ENCODE assay signal across 14 mouse cellular contexts in the genomic region with DNA sequence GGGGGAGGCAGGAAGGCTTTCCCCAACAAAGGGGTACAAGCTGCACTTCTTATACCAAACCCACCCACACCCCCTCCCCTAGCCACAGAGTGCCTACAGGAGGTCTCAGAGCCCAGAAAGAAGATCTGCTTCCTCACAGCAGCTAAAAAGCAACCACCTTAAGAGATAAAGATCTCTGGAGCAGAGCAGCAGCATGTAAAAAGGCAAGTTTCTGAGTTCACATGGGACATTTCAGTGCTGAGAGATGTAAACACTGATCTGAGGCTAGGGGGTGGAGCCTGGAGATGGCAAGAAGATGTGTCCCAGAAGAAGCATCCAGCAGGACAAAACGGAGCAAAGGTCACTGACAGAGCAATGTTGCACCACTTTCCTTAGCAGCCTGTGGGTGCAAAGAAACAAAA. TPM values are rescaled to one million over a fixed set of nuclear protein-coding genes. Genes with fewer than 3 reads are reported as not detected.
A peak's percentile ranks its signal among the peaks of the same experiment; 100 is the strongest.
DNase-seq lines count a peak whose midpoint lies in the region; ATAC-seq and TF ChIP-seq lines count a peak whose summit lies in the region.
"Had no signal": no experiment of that assay in that cellular context is flagged by ENCODE, and none has a peak within 500 bp of the region (broad histone marks: within the 10 kb centered on the region; RNA-seq: fewer than 3 reads in every experiment).

No protein-coding gene starts in this region.

- no peak for TF ChIP-seq CTCF in spleen, adult 2 months (IDR thresholded peaks at IDR 0.05; ENCODE audit: extremely low read depth, insufficient read depth, insufficient read length, insufficient replicate concordance)

- no peaks in the 10 kb centered on the region for H3K27me3 ChIP-seq in hindbrain, embryonic 14.5 days (ENCODE audit: control insufficient read depth, insufficient read depth, low read length)
- no peaks in the 10 kb centered on the region for H3K27me3 ChIP-seq in hindbrain, embryonic 11.5 days (ENCODE audit: control insufficient read depth, insufficient read depth, low read length)
- H3K27me3 ChIP-seq in spleen, adult 2 months (ENCODE audit: control insufficient read depth, insufficient read depth, low read length) = no peaks in the 10 kb centered on the region
- H3K27me3 ChIP-seq: embryonic facial prominence, embryonic 15.5 days; lung, embryonic 15.5 days; stomach, embryonic 15.5 days had no signal

- 0 out of 2 replicates have a peak overlapping the region, but pooled peaks have one; percentile 18 for H3K27ac ChIP-seq in hindbrain, embryonic 14.5 days
- H3K27ac ChIP-seq in hindbrain, embryonic 11.5 days (ENCODE audit: low read depth, low read length) = no peak overlapping the region
- peak overlapping the region; percentile 18; the same call in 1 of the 2 replicates for H3K27ac ChIP-seq in spleen, adult 2 months (ENCODE audit: insufficient read depth, low read length)
- H3K27ac ChIP-seq: embryonic facial prominence, embryonic 15.5 days; lung, embryonic 15.5 days; stomach, embryonic 15.5 days had no signal

- no peak for TF ChIP-seq POLR2A in spleen, adult 2 months (IDR thresholded peaks at IDR 0.05; ENCODE audit: low read depth, low read length)

- no peak overlapping the region for H3K4me2 ChIP-seq in hindbrain, embryonic 14.5 days (replicated peaks)
- no peak overlapping the region for H3K4me2 ChIP-seq in hindbrain, embryonic 11.5 days (replicated peaks; ENCODE audit: low read depth, low read length)
- H3K4me2 ChIP-seq: embryonic facial prominence, embryonic 15.5 days; lung, embryonic 15.5 days; stomach, embryonic 15.5 days had no signal

- DNase-seq in hindbrain, embryonic 14.5 days (ENCODE audit: low spot score) = no peak
- DNase-seq in hindbrain, embryonic 11.5 days (ENCODE audit: low spot score) = no peak
- DNase-seq in spleen, adult 2 months (ENCODE audit: low read depth in 1 of 2, low spot score in 2 of 2) = no peak
- no peak for DNase-seq in spleen, adult 18-20 months
- peak; percentile 70 for DNase-seq in kidney, postnatal 14 days
- no peak for DNase-seq in cerebellum, postnatal 36 days
- DNase-seq in left cerebral cortex, adult 8-10 months (ENCODE audit: low spot score in 2 of 2) = no peak
- DNase-seq: adrenal gland, postnatal 25 days; cerebellum, adult 8-10 months; left cerebral cortex, postnatal 4 days had no signal

- H3K4me3 ChIP-seq in hindbrain, embryonic 14.5 days (replicated peaks; ENCODE audit: low read length) = no peak overlapping the region
- no peak overlapping the region for H3K4me3 ChIP-seq in hindbrain, embryonic 11.5 days (ENCODE audit: low read depth, low read length)
- H3K4me3 ChIP-seq in spleen, adult 2 months (ENCODE audit: extremely low read depth, insufficient read depth, insufficient read length) = no peak overlapping the region
- H3K4me3 ChIP-seq: embryonic facial prominence, embryonic 15.5 days; lung, embryonic 15.5 days; stomach, embryonic 15.5 days had no signal

- H3K9ac ChIP-seq in hindbrain, embryonic 14.5 days = no peak overlapping the region
- H3K9ac ChIP-seq in hindbrain, embryonic 11.5 days (ENCODE audit: low read depth, low read length) = no peak overlapping the region
- H3K9ac ChIP-seq: embryonic facial prominence, embryonic 15.5 days; lung, embryonic 15.5 days; stomach, embryonic 15.5 days had no signal

- no peaks in the 10 kb centered on the region for H3K9me3 ChIP-seq in hindbrain, embryonic 14.5 days (ENCODE audit: control insufficient read depth, low read length)
- no peaks in the 10 kb centered on the region for H3K9me3 ChIP-seq in hindbrain, embryonic 11.5 days (ENCODE audit: control insufficient read depth, low read length)
- H3K9me3 ChIP-seq: embryonic facial prominence, embryonic 15.5 days; lung, embryonic 15.5 days; stomach, embryonic 15.5 days had no signal

- no peak for ATAC-seq in hindbrain, embryonic 14.5 days (ENCODE audit: low FRiP score)
- ATAC-seq in hindbrain, embryonic 11.5 days (ENCODE audit: low FRiP score) = no peak
- ATAC-seq: intestine, postnatal 0 days had no signal

- 50% methylated on average over 1 of the region's 1 CpGs for WGBS in hindbrain, embryonic 14.5 days
- WGBS in hindbrain, embryonic 11.5 days = 33% methylated on average over 1 of the region's 1 CpGs
- WGBS in spleen, adult 2 months = 38% methylated on average over 1 of the region's 1 CpGs

- H3K4me1 ChIP-seq in hindbrain, embryonic 14.5 days (replicated peaks; ENCODE audit: control insufficient read depth, insufficient read depth, low read length) = peaks cover 74% of the 10 kb centered on the region
- no peaks in the 10 kb centered on the region for H3K4me1 ChIP-seq in hindbrain, embryonic 11.5 days (replicated peaks; ENCODE audit: control insufficient read depth, insufficient read depth, low read length)
- peaks cover 9% of the 10 kb centered on the region for H3K4me1 ChIP-seq in spleen, adult 2 months (ENCODE audit: control insufficient read depth, insufficient read depth, insufficient read length)

- peaks cover 92% of the 10 kb centered on the region for H3K36me3 ChIP-seq in hindbrain, embryonic 14.5 days (replicated peaks; ENCODE audit: control insufficient read depth, insufficient read depth)
- H3K36me3 ChIP-seq in hindbrain, embryonic 11.5 days (ENCODE audit: control insufficient read depth, insufficient read depth, low read length) = peaks cover 4% of the 10 kb centered on the region
- H3K36me3 ChIP-seq in spleen, adult 2 months (ENCODE audit: control insufficient read depth, insufficient read depth, low read length) = peaks cover 24% of the 10 kb centered on the region

RNA-seq across cellular contexts. Expression of gene Trib2, which starts 11.8 kb away (rescaled TPM):
- 150 and 174 TPM in 2 replicates for polyA plus RNA-seq in hindbrain, embryonic 14.5 days (2014; fragmentation: Nextera tagmentation; extraction: Ambion mirVana)
- polyA plus RNA-seq in hindbrain, embryonic 11.5 days (2014; fragmentation: Nextera tagmentation; extraction: Ambion mirVana) = 63.3 and 71.3 TPM in 2 replicates
- 19.0 and 28.4 TPM in 2 replicates for polyA plus RNA-seq in spleen, adult 2 months (2012; rRNA removed)
- total RNA-seq in left cerebral cortex, adult 8-10 months (2022) = 10 to 100 TPM; 28.2 to 36.8 (median 30.9) TPM
